Mouse (Mus musculus): ENCODE results near the gene Dync1li1. TPM values are rescaled to one million over a fixed set of nuclear protein-coding genes. Genes with fewer than 3 reads are reported as not detected.

Dync1li1 gene
- polyA plus RNA-seq, 1 experiment from 2014 or later = 118 TPM

DNA sequence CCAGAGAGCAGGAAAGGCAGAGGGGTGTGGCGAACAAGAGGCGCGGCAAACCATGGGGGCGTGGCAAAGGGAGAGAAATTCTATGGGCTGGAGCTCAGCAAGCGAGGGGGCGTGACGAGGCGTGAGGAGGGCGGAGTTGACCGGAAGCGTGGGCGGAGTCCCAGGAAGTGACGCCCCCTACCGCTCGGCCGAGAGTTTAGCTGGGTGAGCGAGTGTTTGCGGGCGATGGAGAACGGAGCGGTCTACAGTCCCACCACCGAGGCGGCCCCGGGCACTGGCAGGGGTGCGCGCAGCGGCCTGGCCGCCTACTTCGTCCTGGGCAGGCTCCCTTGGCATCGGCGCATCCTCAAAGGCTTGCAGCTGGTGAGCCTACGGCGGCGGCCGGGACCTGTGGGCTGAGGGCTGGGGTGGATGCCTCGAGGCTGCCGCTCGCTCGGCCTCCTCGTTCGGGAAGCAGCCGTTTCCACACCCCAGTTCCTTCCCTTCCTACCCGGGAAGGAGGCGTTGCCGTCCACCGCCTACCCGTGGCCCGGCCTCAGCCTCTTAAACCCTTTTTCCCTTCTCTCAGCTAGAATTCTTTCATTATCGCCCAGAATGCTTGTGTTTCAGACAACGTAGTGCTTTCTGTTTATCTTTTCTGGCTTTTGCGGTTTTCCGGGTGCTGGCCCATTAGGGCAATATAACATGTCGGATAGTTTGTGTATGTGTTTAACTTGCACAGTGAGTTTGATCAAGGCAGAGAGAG is 42.6 kb downstream of the Dync1li1 start, which contains the start of gene Cmtm6:
Gene Cmtm6, plus strand, starts transcription at position 106 of the 745 bp plus-strand sequence.
- WGBS = 0% methylated on average over 53 of the region's 53 CpGs
- peak within 1 kb of the TSS; percentile 90 for H3K4me3 ChIP-seq (ENCODE audit: low read depth, low read length)
- no peaks in the 10 kb centered on the region for H3K36me3 ChIP-seq (ENCODE audit: control insufficient read depth, insufficient read depth, low read length)
- H3K9ac ChIP-seq (ENCODE audit: low read depth, low read length) = peak within 1 kb of the TSS; percentile 88
- peak; percentile 91 for ATAC-seq
- H3K4me2 ChIP-seq (ENCODE audit: low read length) = peak within 1 kb of the TSS; percentile 62
- no peaks in the 10 kb centered on the region for H3K9me3 ChIP-seq (replicated peaks; ENCODE audit: control insufficient read depth, low read length, poor library complexity, severe bottlenecking)
- peak within 1 kb of the TSS; percentile 80 for H3K27ac ChIP-seq (ENCODE audit: low read length)
- peaks cover 13% of the 10 kb centered on the region for H3K4me1 ChIP-seq (ENCODE audit: control insufficient read depth, insufficient read depth, low read length)
- no peaks in the 10 kb centered on the region for H3K27me3 ChIP-seq (ENCODE audit: control insufficient read depth, insufficient read depth, low read depth, low read length)

DNA sequence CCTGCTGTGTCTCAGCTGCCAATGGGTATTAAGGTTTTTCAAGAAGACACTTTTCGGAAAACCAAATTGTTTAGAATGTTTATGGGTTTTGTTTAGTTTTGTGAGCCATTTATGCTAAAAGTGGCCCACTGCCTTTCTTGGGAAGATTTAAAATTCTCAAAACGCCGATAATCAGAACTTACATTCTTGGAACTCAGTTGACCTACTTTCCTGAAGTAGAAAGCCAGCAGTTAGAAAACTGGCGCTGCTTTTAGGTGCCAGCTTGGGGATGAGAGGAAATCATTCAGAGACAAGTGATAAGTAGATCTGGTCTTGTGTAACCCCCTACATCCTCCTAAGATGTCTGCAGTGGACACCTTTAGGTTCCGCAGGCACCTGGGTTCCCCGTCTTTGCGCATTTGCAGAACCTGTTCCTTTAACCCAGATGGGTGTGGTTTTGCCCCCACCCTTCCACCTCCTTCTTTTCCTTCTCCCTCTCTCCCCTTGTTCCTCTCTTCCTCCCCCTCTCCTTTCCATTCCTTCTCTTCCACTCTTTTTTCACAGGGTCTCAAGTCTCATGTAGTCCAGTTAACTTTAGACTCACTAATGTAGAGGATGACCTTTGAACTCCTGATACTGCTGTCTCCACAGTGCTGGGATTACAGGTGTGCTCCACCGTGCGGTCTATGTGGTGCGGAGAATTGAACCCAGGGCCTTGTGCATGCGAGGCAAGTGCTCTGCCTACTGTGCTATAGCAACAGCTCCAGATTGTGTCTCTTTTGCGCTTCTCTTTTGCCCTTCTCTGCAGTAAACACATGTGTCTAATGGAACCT is 43.5 kb downstream of the Dync1li1 start:
- no peaks in the 10 kb centered on the region for H3K36me3 ChIP-seq (ENCODE audit: control insufficient read depth, insufficient read depth, low read length)
- peak overlapping the region; percentile 88 for H3K9ac ChIP-seq (ENCODE audit: low read depth, low read length)
- H3K27me3 ChIP-seq (ENCODE audit: control insufficient read depth, insufficient read depth, low read depth, low read length) = no peaks in the 10 kb centered on the region
- H3K4me2 ChIP-seq (ENCODE audit: low read length) = peak overlapping the region; percentile 62
- H3K27ac ChIP-seq (ENCODE audit: low read length) = no peak overlapping the region
- no peak for ATAC-seq
- H3K9me3 ChIP-seq (replicated peaks; ENCODE audit: control insufficient read depth, low read length, poor library complexity, severe bottlenecking) = no peaks in the 10 kb centered on the region
- 73% methylated on average over 12 of the region's 12 CpGs for WGBS
- peaks cover 13% of the 10 kb centered on the region for H3K4me1 ChIP-seq (ENCODE audit: control insufficient read depth, insufficient read depth, low read length)
- peak overlapping the region; percentile 90 for H3K4me3 ChIP-seq (ENCODE audit: low read depth, low read length)

GRCm38 (mm10) chr9:114733238-114733637 is 44.6 kb downstream of the Dync1li1 start:
- 90% methylated on average over 2 of the region's 2 CpGs for WGBS

DNA sequence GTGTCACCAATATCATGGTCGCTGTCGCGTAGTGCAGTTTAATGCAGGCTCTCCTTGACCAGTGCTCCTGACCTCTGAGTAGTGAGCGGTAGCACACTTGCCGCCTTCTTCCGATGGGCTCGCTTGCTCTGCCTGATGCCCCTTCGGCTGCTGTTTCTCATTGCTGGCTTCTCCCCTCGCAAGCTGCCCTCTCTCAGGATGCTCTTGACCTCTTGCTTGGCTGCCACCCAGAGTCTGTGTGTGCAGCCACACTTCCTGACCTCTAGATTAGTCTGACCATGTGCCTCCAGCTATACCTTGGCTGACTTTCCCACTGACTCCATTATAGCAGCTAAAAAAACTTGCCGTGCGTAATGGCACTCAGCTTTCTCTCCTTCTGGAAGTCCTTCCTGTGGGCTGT is 47.9 kb downstream of the Dync1li1 start:
- Histone ChIP-seq H3K9me3 (replicated peaks; ENCODE audit: control insufficient read depth, low read length, poor library complexity, severe bottlenecking) (no peaks in the 10 kb centered on the region), H3K27ac (ENCODE audit: low read length) (no peak overlapping the region), H3K9ac (ENCODE audit: low read depth, low read length) (no peak overlapping the region), H3K27me3 (ENCODE audit: control insufficient read depth, insufficient read depth, low read depth, low read length) (no peaks in the 10 kb centered on the region), H3K4me1 (ENCODE audit: control insufficient read depth, insufficient read depth, low read length) (peaks cover 13% of the 10 kb centered on the region), H3K4me3 (ENCODE audit: low read depth, low read length) (no peak overlapping the region), H3K36me3 (ENCODE audit: control insufficient read depth, insufficient read depth, low read length) (no peaks in the 10 kb centered on the region), H3K4me2 (ENCODE audit: low read length) (no peak overlapping the region)
- WGBS = 85% methylated on average over 11 of the region's 11 CpGs
- ATAC-seq = no peak

More at GRCm38 (mm10) chr9:114733238-114733637, 44.6 kb downstream of the Dync1li1 start:
- Histone ChIP-seq H3K4me2 (ENCODE audit: low read length) (no peak overlapping the region), H3K27ac (ENCODE audit: low read length) (no peak overlapping the region), H3K9ac (ENCODE audit: low read depth, low read length) (no peak overlapping the region), H3K9me3 (replicated peaks; ENCODE audit: control insufficient read depth, low read length, poor library complexity, severe bottlenecking) (no peaks in the 10 kb centered on the region), H3K27me3 (ENCODE audit: control insufficient read depth, insufficient read depth, low read depth, low read length) (no peaks in the 10 kb centered on the region), H3K4me3 (ENCODE audit: low read depth, low read length) (no peak overlapping the region), H3K4me1 (ENCODE audit: control insufficient read depth, insufficient read depth, low read length) (peaks cover 13% of the 10 kb centered on the region), H3K36me3 (ENCODE audit: control insufficient read depth, insufficient read depth, low read length) (no peaks in the 10 kb centered on the region)
- ATAC-seq = no peak

DNA sequence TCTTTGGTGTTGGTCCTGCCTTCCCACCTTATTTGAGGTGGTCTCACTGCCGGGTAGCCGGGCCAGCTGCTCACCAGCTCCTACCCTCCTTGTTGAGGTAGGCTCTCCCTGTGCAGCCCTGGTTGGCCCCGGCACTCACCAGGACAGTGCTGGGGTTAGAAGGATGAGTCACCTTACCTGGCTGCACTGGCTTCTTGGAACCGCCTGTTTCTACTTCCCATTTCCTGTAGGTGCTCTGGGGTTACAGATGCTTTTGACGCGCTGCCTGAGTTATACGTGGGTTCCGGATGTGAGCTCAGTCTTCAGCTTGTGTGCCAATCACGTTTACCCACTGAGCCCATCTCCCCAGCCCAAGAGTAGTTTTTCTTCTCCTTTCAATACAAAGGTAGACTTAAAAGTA is 51.7 kb downstream of the Dync1li1 start:
- no peaks in the 10 kb centered on the region for H3K36me3 ChIP-seq (ENCODE audit: control insufficient read depth, insufficient read depth, low read length)
- H3K4me1 ChIP-seq (ENCODE audit: control insufficient read depth, insufficient read depth, low read length) = no peaks in the 10 kb centered on the region
- H3K27me3 ChIP-seq (ENCODE audit: control insufficient read depth, insufficient read depth, low read depth, low read length) = no peaks in the 10 kb centered on the region
- ATAC-seq = no peak
- no peak overlapping the region for H3K9ac ChIP-seq (ENCODE audit: low read depth, low read length)
- H3K4me2 ChIP-seq (ENCODE audit: low read length) = no peak overlapping the region
- no peak overlapping the region for H3K4me3 ChIP-seq (ENCODE audit: low read depth, low read length)
- no peaks in the 10 kb centered on the region for H3K9me3 ChIP-seq (replicated peaks; ENCODE audit: control insufficient read depth, low read length, poor library complexity, severe bottlenecking)
- 91% methylated on average over 9 of the region's 9 CpGs for WGBS
- no peak overlapping the region for H3K27ac ChIP-seq (ENCODE audit: low read length)

GRCm38 (mm10) chr9:114742731-114743130 is 54.1 kb downstream of the Dync1li1 start:
- Histone ChIP-seq H3K27ac (ENCODE audit: low read length) (no peak overlapping the region; the same call in 1 of the 2 replicates), H3K9me3 (replicated peaks; ENCODE audit: control insufficient read depth, low read length, poor library complexity, severe bottlenecking) (no peaks in the 10 kb centered on the region), H3K4me2 (ENCODE audit: low read length) (no peak overlapping the region), H3K36me3 (ENCODE audit: control insufficient read depth, insufficient read depth, low read length) (peaks cover 2% of the 10 kb centered on the region; the same call in 1 of the 2 replicates), H3K27me3 (ENCODE audit: control insufficient read depth, insufficient read depth, low read depth, low read length) (no peaks in the 10 kb centered on the region), H3K9ac (ENCODE audit: low read depth, low read length) (no peak overlapping the region), H3K4me3 (ENCODE audit: low read depth, low read length) (no peak overlapping the region), H3K4me1 (ENCODE audit: control insufficient read depth, insufficient read depth, low read length) (no peaks in the 10 kb centered on the region)
- ATAC-seq = no peak
- WGBS = 91% methylated on average over 2 of the region's 2 CpGs

GRCm38 (mm10) chr9:114745163-114745562 is 56.6 kb downstream of the Dync1li1 start:
- no peak overlapping the region for H3K27ac ChIP-seq (ENCODE audit: low read length)
- H3K36me3 ChIP-seq (ENCODE audit: control insufficient read depth, insufficient read depth, low read length) = peaks cover 5% of the 10 kb centered on the region; the same call in 1 of the 2 replicates
- no peak overlapping the region for H3K4me3 ChIP-seq (ENCODE audit: low read depth, low read length)
- 88% methylated on average over 4 of the region's 4 CpGs for WGBS
- H3K9me3 ChIP-seq (replicated peaks; ENCODE audit: control insufficient read depth, low read length, poor library complexity, severe bottlenecking) = no peaks in the 10 kb centered on the region
- H3K27me3 ChIP-seq (ENCODE audit: control insufficient read depth, insufficient read depth, low read depth, low read length) = no peaks in the 10 kb centered on the region
- H3K9ac ChIP-seq (ENCODE audit: low read depth, low read length) = no peak overlapping the region
- H3K4me2 ChIP-seq (ENCODE audit: low read length) = no peak overlapping the region
- ATAC-seq = no peak
- H3K4me1 ChIP-seq (ENCODE audit: control insufficient read depth, insufficient read depth, low read length) = no peaks in the 10 kb centered on the region

DNA sequence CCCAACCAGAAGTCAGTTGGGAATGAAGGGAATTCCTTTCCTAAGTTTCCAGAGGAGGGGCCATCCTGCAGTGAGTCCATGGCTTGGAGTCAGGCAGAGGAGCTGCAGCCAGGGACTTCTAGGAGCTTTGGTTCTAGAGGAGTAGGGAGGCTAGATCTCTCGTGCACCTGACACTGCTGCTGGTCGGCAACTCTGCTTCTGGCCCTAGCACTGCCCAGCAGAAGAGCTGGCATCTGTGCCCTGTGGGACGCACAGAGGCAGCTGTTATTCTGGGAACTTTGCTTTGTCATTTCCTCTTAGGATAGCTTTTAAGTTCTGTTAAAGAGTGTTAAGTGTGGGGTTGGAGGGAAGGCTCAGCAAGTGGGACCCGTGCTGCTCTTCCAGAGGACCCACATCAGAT is 57.1 kb downstream of the Dync1li1 start:
- no peaks in the 10 kb centered on the region for H3K9me3 ChIP-seq (replicated peaks; ENCODE audit: control insufficient read depth, low read length, poor library complexity, severe bottlenecking)
- peaks cover 5% of the 10 kb centered on the region; the same call in 1 of the 2 replicates for H3K36me3 ChIP-seq (ENCODE audit: control insufficient read depth, insufficient read depth, low read length)
- no peak overlapping the region for H3K9ac ChIP-seq (ENCODE audit: low read depth, low read length)
- H3K27me3 ChIP-seq (ENCODE audit: control insufficient read depth, insufficient read depth, low read depth, low read length) = no peaks in the 10 kb centered on the region
- ATAC-seq = no peak
- H3K4me2 ChIP-seq (ENCODE audit: low read length) = no peak overlapping the region
- no peak overlapping the region for H3K4me3 ChIP-seq (ENCODE audit: low read depth, low read length)
- 85% methylated on average over 4 of the region's 4 CpGs for WGBS
- H3K4me1 ChIP-seq (ENCODE audit: control insufficient read depth, insufficient read depth, low read length) = no peaks in the 10 kb centered on the region
- H3K27ac ChIP-seq (ENCODE audit: low read length) = no peak overlapping the region

DNA sequence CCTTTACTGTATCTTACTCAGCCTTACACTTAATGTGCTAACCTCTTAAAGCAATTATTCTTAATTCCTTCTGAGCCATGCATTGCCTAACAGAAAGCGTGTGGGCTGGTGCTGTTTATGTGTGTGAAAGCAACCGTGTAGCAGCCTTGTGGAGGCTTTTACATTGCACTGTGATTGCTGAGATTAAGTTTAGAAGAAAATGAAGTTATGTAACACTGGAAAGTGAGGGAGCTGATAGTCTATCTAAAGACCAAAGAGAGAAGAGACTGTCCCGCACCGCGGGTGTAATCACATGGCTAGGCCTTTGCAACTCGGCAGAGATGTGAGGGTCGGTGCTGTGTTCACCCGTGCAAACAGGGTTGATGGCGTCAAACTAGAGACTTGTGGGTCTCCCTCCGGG is 58.4 kb downstream of the Dync1li1 start:
- WGBS = 85% methylated on average over 10 of the region's 10 CpGs
- no peaks in the 10 kb centered on the region for H3K4me1 ChIP-seq (ENCODE audit: control insufficient read depth, insufficient read depth, low read length)
- H3K4me3 ChIP-seq (ENCODE audit: low read depth, low read length) = no peak overlapping the region

More for the DNA sequence above, 58.4 kb downstream of the Dync1li1 start:
- Histone ChIP-seq H3K9me3 (replicated peaks; ENCODE audit: control insufficient read depth, low read length, poor library complexity, severe bottlenecking) (no peaks in the 10 kb centered on the region), H3K27ac (ENCODE audit: low read length) (no peak overlapping the region), H3K27me3 (ENCODE audit: control insufficient read depth, insufficient read depth, low read depth, low read length) (no peaks in the 10 kb centered on the region), H3K4me2 (ENCODE audit: low read length) (no peak overlapping the region), H3K9ac (ENCODE audit: low read depth, low read length) (no peak overlapping the region), H3K36me3 (ENCODE audit: control insufficient read depth, insufficient read depth, low read length) (peaks cover 5% of the 10 kb centered on the region; the same call in 1 of the 2 replicates)
- no peak for ATAC-seq
